Mouse (Mus musculus) ES-E14 (cell line): ENCODE measurements at regions not wholly inside any gene's neighbourhood (a gene's known extent, or its start where the extent isn't known, plus 50 kb on each side); places are given as distances from the start of the nearest gene placed in this dataset.

ENCODE experiments used
- CHD2 ChIP-seq: IDR thresholded peaks from 2 replicates; pipeline ENCODE4 v1.6.1; 2014; ENCODE audit warnings: mild to moderate bottlenecking, low read depth, low read length, inconsistent platforms
- HCFC1 ChIP-seq: IDR thresholded peaks from 2 replicates; pipeline ENCODE4 v1.6.1; 2012; ENCODE audit warnings: low read length, inconsistent platforms, borderline replicate concordance; ENCODE audit not compliant: insufficient read depth
- MAFK ChIP-seq: IDR thresholded peaks from 2 replicates; pipeline ENCODE4 v1.6.1; 2014; ENCODE audit warnings: mild to moderate bottlenecking, low read depth, low read length, inconsistent platforms; ENCODE audit not compliant: insufficient read depth
- ZC3H11A ChIP-seq: IDR thresholded peaks from 2 replicates; pipeline ENCODE4 v1.6.1; 2012; ENCODE audit warnings: low read depth, mild to moderate bottlenecking, inconsistent platforms, low read length, borderline replicate concordance

- TF ChIP-seq MAFK (no peak), ZC3H11A (no peak), CHD2 (no peak), HCFC1 (no peak)
Observed at GRCm38 (mm10) chr13:37495272-37495932, 150.4 kb downstream of the Ly86 start.
